Mouse (Mus musculus) kidney, adult 2 months (tissue): Measurements from ENCODE around the gene Slc10a7. TPM values are rescaled to one million over a fixed set of nuclear protein-coding genes. Genes with fewer than 3 reads are reported as not detected.

Source experiments
- DNase-seq: peaks from one replicate; pipeline ENCODE4 v3.0.0; 2021
- H3K27ac ChIP-seq: fragments of 200-500 bp; 2 replicates; pipeline ENCODE4 v1.5.1; 2012; ENCODE audit warnings: low read depth, low read length, control low read depth, inconsistent platforms; ENCODE audit not compliant: insufficient read depth
- H3K27me3 ChIP-seq: fragments of 200-500 bp; replicated peaks from 2 replicates; pipeline ENCODE4 v1.6.1; 2012; ENCODE audit warnings: mild to moderate bottlenecking, moderate library complexity, low read length, inconsistent platforms; ENCODE audit not compliant: control insufficient read depth, insufficient read depth
- H3K36me3 ChIP-seq: fragments of 200-500 bp; 2 replicates; pipeline ENCODE4 v1.6.1; 2012; ENCODE audit warnings: mild to moderate bottlenecking, moderate library complexity, low read length, inconsistent platforms; ENCODE audit not compliant: control insufficient read depth, insufficient read depth
- H3K4me1 ChIP-seq: fragments of 200-500 bp; 2 replicates; pipeline ENCODE4 v1.6.1; 2011; ENCODE audit warnings: low read length; ENCODE audit not compliant: control insufficient read depth, insufficient read depth
- H3K4me3 ChIP-seq: fragments of 200-500 bp; 2 replicates; pipeline ENCODE4 v1.5.1; 2011; ENCODE audit warnings: mild to moderate bottlenecking, low read depth, low read length, control low read depth; ENCODE audit not compliant: insufficient read depth
- CTCF ChIP-seq: fragments of 200-500 bp; conservative IDR thresholded peaks from 2 replicates; pipeline ENCODE4 v1.5.1; 2011; ENCODE audit warnings: low read depth, mild to moderate bottlenecking, control low read depth, low read length, moderate library complexity, mixed read lengths; ENCODE audit not compliant: insufficient read depth, insufficient read length
- POLR2A ChIP-seq: fragments of 200-500 bp; IDR thresholded peaks from one replicate; pipeline ENCODE4 v1.6.1; 2011; ENCODE audit warnings: low read depth, low read length, control low read depth
- WGBS: fragments of 180-500 bp; shearing (Covaris S2); methylation state at CpG from one replicate; pipeline ENCODE4 v1.1.7; 2018; 5-methylcytosine and 5-hydroxymethylcytosine counted together
- polyA plus RNA-seq: library from polyadenylated mRNA; depleted of rRNA; stranded (reverse); fragments of >200 nt; gene quantifications from 2 replicates; pipeline ENCODE4 v1.2.3, GENCODE M21; 2012

Slc10a7 gene
- polyA plus RNA-seq, 1 experiment = 8.1 TPM

DNA sequence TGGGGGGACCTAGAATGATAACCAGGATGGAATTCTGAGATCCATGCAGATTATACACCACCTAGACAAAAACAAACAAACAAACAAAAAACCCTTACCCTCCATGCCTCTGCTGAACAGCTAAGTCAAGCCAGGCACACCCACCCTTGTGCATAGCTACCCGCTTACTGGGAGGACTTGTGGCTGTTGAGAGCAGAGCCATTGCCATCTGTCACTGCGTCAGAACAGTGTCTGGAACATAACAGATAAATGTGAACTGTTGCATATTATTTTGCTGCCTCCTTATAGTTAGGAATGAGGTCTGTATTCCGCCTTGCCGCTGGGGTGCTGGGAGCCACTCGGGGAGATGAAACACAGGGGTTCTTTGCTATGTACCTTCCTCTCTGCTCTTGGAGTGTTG lies 212.4 kb downstream of the Slc10a7 start:
- DNase-seq = no peak
- no peak overlapping the region for H3K27ac ChIP-seq
- no peaks in the 10 kb centered on the region for H3K36me3 ChIP-seq
- H3K27me3 ChIP-seq = no peaks in the 10 kb centered on the region
- 96% methylated on average over 5 of the region's 5 CpGs for WGBS
- no peak overlapping the region for H3K4me3 ChIP-seq
- no peaks in the 10 kb centered on the region for H3K4me1 ChIP-seq
- TF ChIP-seq CTCF (no peak), POLR2A (no peak)

DNA sequence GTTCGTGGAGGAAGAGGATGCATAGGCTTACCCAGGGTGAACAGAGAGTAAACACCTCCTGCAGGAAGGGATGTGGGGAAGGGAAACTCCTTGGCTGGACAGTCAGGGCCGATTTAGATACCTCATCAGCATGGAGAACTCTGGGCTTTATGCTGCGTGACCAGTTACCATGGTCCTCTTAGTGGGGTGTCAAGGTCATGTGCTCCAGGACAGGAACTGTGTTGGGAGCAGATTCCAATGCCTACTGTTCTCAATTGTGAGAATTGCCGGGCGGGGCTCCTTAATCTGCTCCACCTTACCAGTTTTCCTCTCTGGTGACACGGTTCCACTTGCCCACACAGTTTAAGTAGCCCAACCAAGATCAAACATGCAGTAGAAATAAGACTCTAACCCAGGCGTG lies 213.1 kb downstream of the Slc10a7 start:
- Histone ChIP-seq H3K4me3 (no peak overlapping the region), H3K27me3 (no peaks in the 10 kb centered on the region), H3K36me3 (no peaks in the 10 kb centered on the region), H3K4me1 (no peaks in the 10 kb centered on the region), H3K27ac (no peak overlapping the region)
- no peak for TF ChIP-seq CTCF
- TF ChIP-seq POLR2A = no peak
- DNase-seq = no peak
- WGBS = 70% methylated on average over 7 of the region's 7 CpGs

DNA sequence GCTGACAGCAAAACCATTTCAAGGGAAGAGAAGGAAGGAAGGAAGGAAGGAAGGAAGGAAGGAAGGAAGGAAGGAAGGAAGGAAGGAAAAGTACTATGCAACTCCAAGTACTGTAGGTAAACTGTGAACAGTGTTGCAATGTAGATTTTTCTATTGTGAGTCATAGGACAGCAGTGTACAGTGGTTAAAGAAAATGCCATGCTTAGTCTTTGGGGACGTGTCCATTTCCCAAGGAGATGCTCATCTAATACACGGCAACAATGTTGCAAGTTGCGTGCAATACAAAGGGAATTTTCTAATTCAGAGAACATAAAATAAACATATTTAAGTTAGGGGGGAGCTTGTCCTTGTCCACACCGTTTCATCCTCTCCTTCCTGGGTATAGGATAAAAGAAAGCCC lies 215.7 kb downstream of the Slc10a7 start:
- H3K4me3 ChIP-seq = no peak overlapping the region
- no peak for DNase-seq
- H3K36me3 ChIP-seq = no peaks in the 10 kb centered on the region
- H3K27me3 ChIP-seq = no peaks in the 10 kb centered on the region
- 93% methylated on average over 4 of the region's 4 CpGs for WGBS
- TF ChIP-seq POLR2A = no peak
- TF ChIP-seq CTCF = no peak
- no peak overlapping the region for H3K27ac ChIP-seq
- H3K4me1 ChIP-seq = no peaks in the 10 kb centered on the region

DNA sequence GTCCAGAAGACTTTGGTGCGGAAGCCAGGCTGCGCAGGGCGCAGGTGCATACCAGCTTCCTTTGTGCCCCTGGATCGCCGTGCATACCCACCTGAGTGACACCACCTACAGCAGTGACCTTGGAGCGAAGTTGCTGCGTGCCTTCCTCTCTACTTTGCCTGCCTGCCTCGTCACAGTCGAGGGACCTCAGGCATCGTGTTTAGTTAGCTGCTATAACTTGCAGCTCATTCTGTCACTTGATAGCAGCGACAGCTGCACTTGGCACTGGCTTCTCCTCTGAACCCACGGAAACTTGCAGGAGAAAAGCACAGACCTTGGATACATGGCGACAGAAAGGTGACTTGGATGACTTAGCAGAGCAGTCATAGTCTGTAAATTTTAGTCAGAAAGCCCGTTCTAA lies 219.1 kb downstream of the Slc10a7 start:
- no peak overlapping the region for H3K27ac ChIP-seq
- H3K36me3 ChIP-seq = no peaks in the 10 kb centered on the region
- no peaks in the 10 kb centered on the region for H3K27me3 ChIP-seq
- no peak for DNase-seq
- no peaks in the 10 kb centered on the region for H3K4me1 ChIP-seq
- no peak overlapping the region for H3K4me3 ChIP-seq
- TF ChIP-seq POLR2A = no peak
- TF ChIP-seq CTCF = no peak
- 65% methylated on average over 14 of the region's 14 CpGs for WGBS

DNA sequence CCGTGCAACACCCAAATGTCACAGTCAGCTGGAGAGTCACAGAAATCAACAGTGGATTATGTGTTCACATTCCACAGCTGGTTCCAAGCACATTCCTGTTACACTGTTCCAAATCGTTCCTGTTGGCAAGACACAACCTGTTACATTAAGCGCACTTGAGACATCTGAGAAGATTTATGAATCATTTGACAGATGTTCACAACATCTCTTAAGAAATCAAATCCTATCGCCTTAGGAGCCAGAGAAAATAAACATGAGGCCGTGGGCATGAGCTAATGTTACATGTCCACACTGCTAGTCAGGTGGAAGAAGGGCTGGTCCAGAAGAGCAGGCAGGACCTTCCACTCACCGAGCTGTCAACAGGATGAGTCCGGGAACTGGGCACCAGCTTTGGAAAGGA lies 223.3 kb downstream of the Slc10a7 start:
- 57% methylated on average over 7 of the region's 7 CpGs for WGBS
- no peak overlapping the region for H3K27ac ChIP-seq
- no peak for DNase-seq

DNA sequence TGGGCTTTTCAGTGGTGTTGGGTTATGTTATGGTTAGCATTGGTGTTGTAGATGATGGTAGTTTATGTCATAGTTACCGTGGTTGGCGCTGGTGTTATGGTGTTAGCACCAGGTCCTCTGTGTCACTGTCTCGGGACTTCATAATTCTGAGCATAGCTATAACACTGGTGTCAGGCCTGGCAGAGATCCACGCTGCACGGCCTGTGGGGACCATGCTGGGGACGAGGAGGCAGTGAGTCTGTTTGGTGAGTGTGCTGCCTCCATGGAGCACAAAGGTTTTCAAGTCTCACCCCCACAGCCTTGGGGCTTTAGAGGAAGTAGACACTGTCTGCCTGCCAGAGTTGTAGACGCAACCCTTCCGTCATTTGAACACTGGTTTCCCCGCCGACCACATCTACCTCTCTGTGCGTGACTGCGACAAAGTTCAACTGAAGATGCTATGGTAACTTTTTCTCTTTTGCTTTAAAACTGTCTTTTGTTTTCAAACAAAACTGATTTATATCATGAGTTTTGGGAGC lies 223.9 kb downstream of the Slc10a7 start:
- Histone ChIP-seq H3K4me3 (no peak overlapping the region), H3K27me3 (no peaks in the 10 kb centered on the region), H3K4me1 (no peaks in the 10 kb centered on the region), H3K36me3 (no peaks in the 10 kb centered on the region), H3K27ac (no peak overlapping the region)
- TF ChIP-seq POLR2A (no peak), CTCF (no peak)
- 82% methylated on average over 12 of the region's 12 CpGs for WGBS
- no peak for DNase-seq

More for the DNA sequence above, 223.3 kb downstream of the Slc10a7 start:
- no peaks in the 10 kb centered on the region for H3K27me3 ChIP-seq
- H3K4me1 ChIP-seq = no peaks in the 10 kb centered on the region
- TF ChIP-seq POLR2A (no peak), CTCF (no peak)
- no peaks in the 10 kb centered on the region for H3K36me3 ChIP-seq
- no peak overlapping the region for H3K4me3 ChIP-seq

DNA sequence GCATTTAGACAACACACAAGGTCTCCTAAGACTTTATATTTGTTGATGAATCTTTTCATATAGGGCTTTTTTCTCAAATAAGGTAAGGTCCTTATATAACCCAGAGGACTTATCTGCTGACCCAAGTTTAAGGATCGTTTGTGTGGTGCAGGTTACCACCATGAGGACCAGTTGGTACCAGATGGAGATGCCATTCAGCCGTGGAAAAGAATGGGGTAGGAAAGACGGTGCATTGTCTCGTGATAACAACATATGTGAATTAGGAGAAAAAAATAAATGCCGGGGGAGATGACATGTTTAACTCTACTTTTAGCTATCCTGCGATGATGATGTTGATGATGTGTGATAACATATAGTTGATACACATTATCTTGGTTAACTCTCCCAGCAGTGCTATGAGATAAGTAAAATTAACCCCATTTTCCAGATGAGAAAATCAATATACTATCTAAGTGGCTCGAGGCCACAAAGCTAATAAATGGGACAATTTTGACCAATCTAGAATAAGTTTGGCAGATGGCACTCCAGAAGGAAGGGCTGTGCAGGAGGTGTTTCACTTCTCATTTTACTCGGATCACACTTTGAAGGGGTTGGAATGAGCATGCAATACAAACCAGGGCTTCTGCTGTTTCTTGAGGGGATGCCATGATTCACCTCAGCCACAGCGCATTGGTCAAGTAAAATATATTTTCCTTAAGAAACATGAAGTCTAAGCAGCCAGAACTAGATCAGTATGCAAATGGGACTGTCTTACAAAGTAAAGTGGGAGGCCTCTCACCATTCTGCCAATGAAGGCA lies 225.8 kb downstream of the Slc10a7 start:
- TF ChIP-seq CTCF (no peak), POLR2A (no peak)
- WGBS = 93% methylated on average over 9 of the region's 9 CpGs
- Histone ChIP-seq H3K36me3 (no peaks in the 10 kb centered on the region), H3K27me3 (no peaks in the 10 kb centered on the region), H3K4me3 (no peak overlapping the region), H3K4me1 (no peaks in the 10 kb centered on the region), H3K27ac (no peak overlapping the region)
- DNase-seq = no peak
